Mouse (Mus musculus): ENCODE data around the gene Wfdc13.
"Not testable (repeated sequence)": the region's sequence is repeated elsewhere in the genome, so short reads cannot be mapped to it uniquely, and the experiment has no call there.

- not testable (repeated sequence) for TF ChIP-seq EP300 (IDR thresholded peaks at IDR 0.05; ENCODE audit: insufficient read depth, low read depth, low read length); CTCF (IDR thresholded peaks at IDR 0.05; ENCODE audit: low read depth, low read length)
Observed at GRCm38 (mm10) chr2:164716194-164716786, 31.4 kb downstream of the Wfdc13 start.

Measured in ES-Bruce4 (cell line).